Mouse (Mus musculus) kidney, postnatal 0 days (tissue): ENCODE results near the gene Sipa1l1. TPM values are rescaled to one million over a fixed set of nuclear protein-coding genes. Genes with fewer than 3 reads are reported as not detected.

Experiments used
- ATAC-seq: fragments of 200-750 bp; cut with Nextera tagmentation; replicated peaks from 2 replicates; pipeline ENCODE4 v1.8.0; 2017; ENCODE audit warnings: low read depth, moderate number of reproducible peaks, moderate TSS enrichment, moderate library complexity; ENCODE audit not compliant: low FRiP score
- DNase-seq: peaks from one replicate; pipeline ENCODE4 v3.0.0-alpha.2; 2016; ENCODE audit warnings: low spot score
- H3K27ac ChIP-seq: fragments of 300-500 bp; sonication (generic); 2 replicates; pipeline ENCODE4 v1.5.1; 2014; ENCODE audit warnings: mild to moderate bottlenecking
- H3K27me3 ChIP-seq: fragments of 300-500 bp; sonication (generic); 2 replicates; pipeline ENCODE4 v1.6.1; 2014; ENCODE audit warnings: low read length, mixed read lengths; ENCODE audit not compliant: insufficient read depth
- H3K36me3 ChIP-seq: fragments of 300-500 bp; sonication (generic); 2 replicates; pipeline ENCODE4 v1.6.1; 2014; ENCODE audit warnings: low read length, mixed read lengths; ENCODE audit not compliant: insufficient read depth
- H3K4me1 ChIP-seq: fragments of 300-500 bp; sonication (generic); replicated peaks from 2 replicates; pipeline ENCODE4 v1.6.1; 2014; ENCODE audit warnings: antibody characterized with exemption, low read length, mixed read lengths; ENCODE audit not compliant: insufficient read depth
- H3K4me2 ChIP-seq: fragments of 300-500 bp; sonication (generic); 2 replicates; pipeline ENCODE4 v1.6.1; 2014; ENCODE audit warnings: mild to moderate bottlenecking, low read length, moderate library complexity, mixed read lengths
- H3K4me3 ChIP-seq: fragments of 300-500 bp; sonication (generic); replicated peaks from 2 replicates; pipeline ENCODE4 v1.5.1; 2014; ENCODE audit warnings: low read depth, low read length
- H3K9ac ChIP-seq: fragments of 300-500 bp; sonication (generic); 2 replicates; pipeline ENCODE4 v1.6.1; 2014; ENCODE audit warnings: low read depth, low read length
- H3K9me3 ChIP-seq: fragments of 300-500 bp; sonication (generic); replicated peaks from 2 replicates; pipeline ENCODE4 v1.6.1; 2016; ENCODE audit warnings: low read length, inconsistent platforms, mixed read lengths
- CTCF ChIP-seq: IDR thresholded peaks from 2 replicates; pipeline ENCODE4 v1.5.1; 2016; ENCODE audit warnings: antibody characterized with exemption, low read depth, mild to moderate bottlenecking, moderate library complexity
- WGBS: fragments of 180-500 bp; shearing (Covaris S2); extraction: QIAGEN DNeasy Blood & Tissue Kit; methylation state at CpG from one replicate; pipeline ENCODE4 v1.1.7; 2014; 5-methylcytosine and 5-hydroxymethylcytosine counted together
- polyA plus RNA-seq: library from polyadenylated mRNA; unstranded; fragments of >200 nt; fragmentation: Nextera tagmentation; extraction: Ambion mirVana; gene quantifications from 2 replicates; pipeline ENCODE4 v1.2.1, GENCODE M21; 2015

The Sipa1l1 gene
- polyA plus RNA-seq, 1 experiment from 2014 or later, result 17.3 TPM

DNA sequence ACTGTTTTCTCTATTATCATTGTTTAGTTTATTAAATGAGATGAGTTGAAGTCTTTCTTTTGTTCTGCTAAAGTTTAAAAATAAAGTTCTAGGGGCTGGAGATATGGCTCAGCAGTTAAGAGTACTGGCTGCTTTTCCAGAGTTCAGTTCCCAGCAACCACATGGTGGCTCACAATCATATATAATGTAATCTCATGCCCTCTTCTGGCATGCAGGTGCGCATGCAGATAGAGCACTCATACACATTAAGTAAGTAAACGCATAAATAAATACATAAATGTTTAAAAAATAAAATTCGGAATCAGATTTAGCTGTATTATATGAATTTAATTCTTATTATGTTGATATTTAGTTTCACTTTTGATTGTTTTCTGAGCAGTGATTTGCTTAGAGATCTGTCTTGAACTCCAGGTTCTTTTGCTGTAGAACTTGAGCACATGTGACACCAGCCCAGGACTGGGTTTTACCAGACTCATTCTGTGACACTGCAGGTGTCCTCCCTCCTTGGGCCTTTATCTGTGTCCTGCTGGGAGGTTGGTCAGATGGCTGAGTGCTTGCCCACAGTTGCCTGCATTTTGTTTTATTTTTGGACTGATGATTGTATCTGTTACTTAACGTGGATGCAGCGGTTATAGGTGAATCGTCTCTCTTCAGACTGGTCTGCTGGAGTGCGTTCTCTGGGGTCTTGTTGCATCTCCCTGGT, 124.6 kb downstream of the Sipa1l1 start:
- TF ChIP-seq CTCF, result peak; percentile 32; the same call in 1 of the 2 replicates
- DNase-seq (no peak), ATAC-seq (no peak)
- Histone ChIP-seq H3K27me3 (no peaks in the 10 kb centered on the region), H3K4me1 (0 out of 2 replicates have a peak, but pooled peaks cover 5% of the 10 kb centered on the region), H3K4me2 (no peak overlapping the region), H3K9ac (no peak overlapping the region), H3K27ac (no peak overlapping the region), H3K9me3 (no peaks in the 10 kb centered on the region), H3K36me3 (no peaks in the 10 kb centered on the region), H3K4me3 (no peak overlapping the region)
- 94% methylated on average over 7 of the region's 7 CpGs for WGBS

DNA sequence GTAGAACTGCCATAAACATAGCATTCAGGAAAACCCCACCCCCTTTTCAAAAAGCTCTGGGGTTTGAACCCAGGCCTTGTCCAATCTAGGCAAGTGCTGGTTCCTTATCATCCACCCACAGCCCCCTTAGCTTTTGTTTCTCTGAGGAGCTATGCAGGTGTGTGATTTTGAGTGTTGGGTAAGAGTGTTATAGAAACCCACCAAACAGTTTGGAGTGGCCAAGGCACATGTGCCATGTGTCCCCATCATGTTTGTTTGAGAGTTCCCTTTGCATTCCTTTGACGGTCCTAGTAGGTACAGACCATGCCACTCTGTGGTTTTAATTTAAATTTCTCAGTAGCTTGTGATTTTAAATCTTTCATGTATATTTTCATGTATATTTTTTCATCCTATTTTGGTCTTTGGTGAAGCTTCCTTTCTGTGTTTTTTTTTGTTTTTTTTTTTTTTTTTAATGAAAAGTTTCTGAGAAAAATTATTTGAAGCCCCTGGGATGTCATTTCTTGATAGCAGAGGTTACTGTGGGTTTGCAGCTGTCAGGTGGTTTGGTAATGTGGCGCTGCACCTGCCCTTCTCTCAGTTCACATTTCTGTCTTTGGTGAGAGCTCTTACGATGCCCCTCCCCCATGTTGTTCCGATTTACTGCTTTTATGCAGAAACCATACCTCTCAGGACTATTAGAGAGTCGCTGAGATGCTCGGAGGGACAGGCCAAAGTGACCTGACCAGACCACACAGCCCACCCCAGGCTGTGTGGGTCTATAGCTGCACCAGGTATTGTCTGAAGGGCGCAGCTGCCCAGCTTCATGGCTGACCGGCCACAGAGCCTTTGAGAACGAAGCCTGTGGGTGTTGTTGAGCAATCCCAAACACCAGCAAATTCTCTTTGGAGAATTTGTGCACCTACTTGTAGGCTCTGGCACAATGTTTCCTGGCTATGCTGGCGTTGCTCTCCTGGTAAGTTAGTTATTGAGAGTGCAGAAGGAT, 126.1 kb downstream of the Sipa1l1 start:
- H3K36me3 ChIP-seq, result no peaks in the 10 kb centered on the region
- H3K9me3 ChIP-seq, result no peaks in the 10 kb centered on the region
- no peak overlapping the region for H3K9ac ChIP-seq
- WGBS, result 49% methylated on average over 10 of the region's 10 CpGs
- H3K27ac ChIP-seq, result 0 out of 2 replicates have a peak overlapping the region, but pooled peaks have one; percentile 10
- ATAC-seq, result no peak
- DNase-seq, result no peak
- TF ChIP-seq CTCF, result no peak
- H3K27me3 ChIP-seq, result no peaks in the 10 kb centered on the region
- no peak overlapping the region for H3K4me2 ChIP-seq
- 0 out of 2 replicates have a peak, but pooled peaks cover 5% of the 10 kb centered on the region for H3K4me1 ChIP-seq
- H3K4me3 ChIP-seq, result no peak overlapping the region

DNA sequence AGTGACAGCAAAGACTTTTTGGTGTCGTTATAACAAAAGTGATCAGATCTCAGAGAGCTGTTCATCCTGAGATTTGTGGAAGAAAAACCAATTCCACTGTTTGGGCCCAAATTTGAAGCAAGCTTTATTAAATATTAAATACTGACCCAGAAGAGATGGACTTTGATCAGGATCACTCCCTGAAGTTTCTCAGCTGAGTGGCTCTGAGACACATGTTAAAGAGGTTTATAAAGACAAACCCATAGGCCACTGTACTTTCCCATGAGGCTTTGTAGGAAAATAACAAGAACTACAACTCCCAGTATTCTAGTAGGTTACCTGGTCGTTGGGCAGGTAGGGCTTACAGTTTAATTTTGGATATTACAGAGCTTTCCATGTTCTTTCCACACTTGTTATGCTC, 127.2 kb downstream of the Sipa1l1 start:
- WGBS, result 80% methylated on average over 2 of the region's 2 CpGs
- DNase-seq (no peak), ATAC-seq (no peak)
- Histone ChIP-seq H3K27me3 (no peaks in the 10 kb centered on the region), H3K9ac (no peak overlapping the region), H3K4me3 (no peak overlapping the region), H3K4me1 (0 out of 2 replicates have a peak, but pooled peaks cover 5% of the 10 kb centered on the region), H3K4me2 (no peak overlapping the region), H3K9me3 (no peaks in the 10 kb centered on the region), H3K36me3 (no peaks in the 10 kb centered on the region), H3K27ac (no peak overlapping the region)
- TF ChIP-seq CTCF, result no peak

DNA sequence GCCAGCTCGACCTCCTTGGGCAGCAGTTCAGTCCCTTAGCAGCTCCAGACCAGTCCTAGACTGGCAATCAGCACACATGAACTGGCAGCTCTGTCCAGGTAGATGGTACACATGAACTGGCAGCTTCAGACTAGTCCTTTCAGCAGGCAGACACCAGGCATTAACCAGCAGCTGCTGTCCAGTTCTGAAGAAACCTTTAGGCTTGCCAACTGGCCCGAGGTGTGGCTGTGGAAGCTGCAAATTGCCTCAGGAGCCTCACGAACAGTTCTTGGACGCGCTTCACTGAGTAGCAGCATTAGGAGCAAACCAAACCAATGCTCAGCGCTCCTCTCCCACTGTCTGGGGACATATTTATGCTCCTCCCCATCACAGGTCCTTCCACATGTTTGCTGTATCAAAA, 128.1 kb downstream of the Sipa1l1 start:
- ATAC-seq (no peak), DNase-seq (no peak)
- no peak overlapping the region for H3K27ac ChIP-seq
- no peaks in the 10 kb centered on the region for H3K36me3 ChIP-seq
- TF ChIP-seq CTCF, result no peak
- no peak overlapping the region for H3K9ac ChIP-seq
- WGBS, result 58% methylated on average over 6 of the region's 6 CpGs
- no peaks in the 10 kb centered on the region for H3K9me3 ChIP-seq
- no peak overlapping the region for H3K4me2 ChIP-seq
- H3K4me3 ChIP-seq, result no peak overlapping the region
- H3K27me3 ChIP-seq, result no peaks in the 10 kb centered on the region
- 0 out of 2 replicates have a peak, but pooled peaks cover 5% of the 10 kb centered on the region for H3K4me1 ChIP-seq

DNA sequence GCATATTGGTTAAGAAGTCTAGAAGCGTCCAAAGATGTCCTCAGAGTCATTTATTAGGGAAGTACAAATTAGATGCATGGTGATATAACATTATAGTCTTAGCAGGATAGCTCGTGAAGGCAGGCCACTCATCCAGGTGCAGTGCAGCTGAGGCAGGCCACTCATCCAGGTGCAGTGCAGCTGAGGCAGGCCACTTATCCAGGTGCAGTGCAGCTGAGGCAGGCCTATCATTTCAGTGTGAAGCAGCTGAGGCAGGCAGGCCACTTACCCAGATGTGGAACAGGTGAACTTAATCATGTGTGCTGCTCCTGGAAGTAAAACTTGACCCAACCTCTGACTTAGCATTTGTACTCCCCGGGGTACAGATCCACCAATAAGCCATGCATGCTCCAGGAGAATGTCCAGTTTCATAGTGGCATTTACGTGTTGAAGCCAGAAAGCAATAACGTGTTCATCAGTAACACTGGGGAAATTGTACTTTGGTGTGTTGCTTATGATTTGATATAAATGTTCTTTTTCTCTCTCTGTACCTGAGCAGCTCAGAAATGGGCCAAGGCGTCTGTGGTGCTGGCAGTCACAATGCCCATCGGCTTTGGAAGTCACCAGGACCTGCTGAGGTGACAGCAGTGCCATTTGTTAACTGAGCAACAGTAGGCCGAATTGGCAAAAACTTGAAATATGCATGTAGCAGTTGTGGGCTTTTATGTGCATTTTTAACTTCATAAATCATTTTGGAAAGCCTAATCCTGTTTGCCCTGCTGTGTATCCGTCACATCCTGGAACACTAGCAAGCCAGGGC, 129.7 kb downstream of the Sipa1l1 start:
- H3K27me3 ChIP-seq, result no peaks in the 10 kb centered on the region
- 0 out of 2 replicates have a peak, but pooled peaks cover 5% of the 10 kb centered on the region for H3K4me1 ChIP-seq
- no peaks in the 10 kb centered on the region for H3K9me3 ChIP-seq
- no peak overlapping the region for H3K9ac ChIP-seq
- 78% methylated on average over 9 of the region's 9 CpGs for WGBS
- H3K36me3 ChIP-seq, result no peaks in the 10 kb centered on the region
- no peak overlapping the region for H3K4me3 ChIP-seq
- ATAC-seq (no peak), DNase-seq (no peak)
- TF ChIP-seq CTCF, result no peak
- no peak overlapping the region for H3K4me2 ChIP-seq
- no peak overlapping the region for H3K27ac ChIP-seq

DNA sequence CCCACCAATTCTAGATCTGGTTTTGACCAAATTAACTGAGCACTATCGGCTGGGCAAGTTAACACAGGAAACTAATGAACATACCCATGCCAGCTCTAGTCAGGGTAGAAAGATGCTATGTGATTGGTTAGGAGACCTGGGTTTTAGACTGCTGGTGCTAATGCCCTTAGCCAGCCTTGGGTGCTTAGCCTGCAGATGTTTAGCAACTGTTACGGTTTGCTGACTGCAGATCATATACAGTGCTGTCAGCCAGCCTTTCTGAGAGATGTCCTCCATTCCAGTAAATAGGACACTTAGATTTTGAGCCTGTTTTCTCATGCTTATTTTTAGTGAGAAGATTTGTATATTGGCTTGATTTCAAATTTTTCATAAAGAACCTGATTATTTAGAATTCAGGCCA, 135.0 kb downstream of the Sipa1l1 start:
- Histone ChIP-seq H3K4me1 (no peaks in the 10 kb centered on the region), H3K9ac (no peak overlapping the region), H3K9me3 (no peaks in the 10 kb centered on the region), H3K27ac (no peak overlapping the region), H3K4me2 (no peak overlapping the region), H3K27me3 (no peaks in the 10 kb centered on the region), H3K4me3 (no peak overlapping the region), H3K36me3 (no peaks in the 10 kb centered on the region)
- no peak for ATAC-seq
- WGBS, result 64% methylated on average over 2 of the region's 2 CpGs
- no peak for TF ChIP-seq CTCF
- no peak for DNase-seq
